Mouse (Mus musculus) forebrain, embryonic 14.5 days (tissue): ENCODE measurements at regions not wholly inside any gene's neighbourhood (a gene's known extent, or its start where the extent isn't known, plus 50 kb on each side); places are given as distances from the start of the nearest gene placed in this dataset.
A peak's percentile ranks its signal among the peaks of the same experiment; 100 is the strongest.

ENCODE experiments used
- ATAC-seq: fragments of 200-750 bp; cut with Nextera tagmentation; 2 replicates; pipeline ENCODE4 v1.8.0; 2017; ENCODE audit warnings: mild to moderate bottlenecking, moderate library complexity
- DNase-seq: peaks from one replicate; pipeline ENCODE4 v3.0.0-alpha.2; 2015; ENCODE audit warnings: low spot score
- H3K27ac ChIP-seq: fragments of 300-500 bp; sonication (generic); 2 replicates; pipeline ENCODE4 v1.5.1; 2014; ENCODE audit warnings: low read depth, mild to moderate bottlenecking, control low read depth, low read length, moderate library complexity
- H3K27me3 ChIP-seq: fragments of 300-500 bp; sonication (generic); replicated peaks from 2 replicates; pipeline ENCODE4 v1.6.1; 2014; ENCODE audit warnings: low read length, control low read depth, mixed read lengths; ENCODE audit not compliant: control insufficient read depth, insufficient read depth
- H3K36me3 ChIP-seq: fragments of 300-500 bp; sonication (generic); 2 replicates; pipeline ENCODE4 v1.6.1; 2014; ENCODE audit warnings: low read length, control low read depth; ENCODE audit not compliant: control insufficient read depth, insufficient read depth
- H3K4me1 ChIP-seq: fragments of 300-500 bp; sonication (generic); 2 replicates; pipeline ENCODE4 v1.6.1; 2014; ENCODE audit warnings: antibody characterized with exemption, low read length, control low read depth; ENCODE audit not compliant: control insufficient read depth, insufficient read depth
- H3K4me2 ChIP-seq: fragments of 300-500 bp; sonication (generic); 2 replicates; pipeline ENCODE4 v1.6.1; 2014; ENCODE audit warnings: mild to moderate bottlenecking, control low read depth, low read length
- H3K4me3 ChIP-seq: fragments of 300-500 bp; sonication (generic); 2 replicates; pipeline ENCODE4 v1.5.1; 2014; ENCODE audit warnings: low read depth, low read length, control low read depth
- H3K9ac ChIP-seq: fragments of 300-500 bp; sonication (generic); 2 replicates; pipeline ENCODE4 v1.6.1; 2014; ENCODE audit warnings: mild to moderate bottlenecking, low read length, control low read depth, moderate library complexity
- H3K9me3 ChIP-seq: fragments of 300-500 bp; sonication (generic); replicated peaks from 2 replicates; pipeline ENCODE4 v1.6.1; 2016; ENCODE audit warnings: low read length, control low read depth, mixed read lengths; ENCODE audit not compliant: control insufficient read depth
- WGBS: fragments of 180-500 bp; shearing (Covaris S2); extraction: QIAGEN DNeasy Blood & Tissue Kit; methylation state at CpG from one replicate; pipeline ENCODE4 v1.1.7; 2014; 5-methylcytosine and 5-hydroxymethylcytosine counted together

DNA sequence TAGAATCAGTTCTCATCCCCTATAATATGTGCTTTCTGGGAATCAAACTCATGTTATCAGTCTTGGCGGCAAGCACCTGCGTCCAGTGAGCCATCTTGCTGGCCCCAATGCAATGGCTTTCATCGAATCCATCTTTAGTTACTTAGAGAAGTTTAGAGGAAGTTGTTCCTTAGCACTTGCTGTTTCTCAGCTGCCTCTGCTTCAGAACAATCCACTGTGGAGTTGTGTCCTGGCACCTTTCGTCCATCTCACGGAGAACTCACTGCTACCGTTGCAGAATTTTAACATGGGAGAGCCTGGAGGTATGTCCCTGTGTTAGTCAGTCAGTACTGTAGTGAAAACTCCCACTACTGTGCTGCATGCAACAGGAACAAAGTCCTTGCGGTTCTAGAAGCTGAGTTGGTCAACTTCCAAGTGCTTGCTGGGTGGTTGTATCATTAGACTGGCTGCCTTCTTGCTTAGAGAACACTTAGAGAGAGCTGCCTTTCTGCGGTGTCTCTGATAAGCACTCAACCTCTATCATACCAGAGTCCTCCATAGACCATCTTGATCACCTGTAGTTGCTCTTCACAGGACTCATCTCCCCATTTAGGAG lies 204.3 kb upstream of the Jade1 start:
- Histone ChIP-seq H3K4me2 (no peak overlapping the region), H3K27ac (no peak overlapping the region), H3K4me3 (no peak overlapping the region), H3K4me1 (0 out of 2 replicates have a peak, but pooled peaks cover 2% of the 10 kb centered on the region), H3K9ac (no peak overlapping the region), H3K27me3 (no peaks in the 10 kb centered on the region), H3K36me3 (no peaks in the 10 kb centered on the region), H3K9me3 (no peaks in the 10 kb centered on the region)
- ATAC-seq (no peak), DNase-seq (no peak)
- WGBS = 92% methylated on average over 8 of the region's 8 CpGs

DNA sequence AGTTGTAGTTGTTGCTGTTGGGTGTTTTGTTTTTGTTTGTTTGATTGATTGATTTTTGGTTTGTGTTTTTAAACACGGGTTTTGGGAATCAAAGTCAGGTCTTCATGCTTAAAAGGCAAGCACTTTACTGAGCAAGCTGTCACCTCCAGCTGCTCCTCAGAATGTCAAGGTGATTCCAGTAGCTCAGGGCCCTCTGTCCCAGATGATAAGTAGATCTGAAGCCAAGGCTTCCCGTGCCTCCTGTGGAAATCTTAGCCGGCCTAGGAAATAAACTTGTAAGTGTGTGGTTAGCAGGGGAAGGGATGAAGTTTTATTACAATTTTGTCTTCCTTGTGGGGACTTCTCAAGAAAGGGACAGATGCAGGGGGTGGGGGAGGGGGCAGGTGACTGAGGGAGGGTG lies 205.2 kb upstream of the Jade1 start:
- H3K4me1 ChIP-seq = 0 out of 2 replicates have a peak, but pooled peaks cover 2% of the 10 kb centered on the region
- no peaks in the 10 kb centered on the region for H3K36me3 ChIP-seq
- WGBS = 87% methylated on average over 3 of the region's 3 CpGs
- H3K27me3 ChIP-seq = no peaks in the 10 kb centered on the region
- H3K4me2 ChIP-seq = no peak overlapping the region
- ATAC-seq (no peak), DNase-seq (no peak)
- H3K9ac ChIP-seq = no peak overlapping the region
- H3K4me3 ChIP-seq = no peak overlapping the region
- H3K27ac ChIP-seq = no peak overlapping the region
- no peaks in the 10 kb centered on the region for H3K9me3 ChIP-seq

DNA sequence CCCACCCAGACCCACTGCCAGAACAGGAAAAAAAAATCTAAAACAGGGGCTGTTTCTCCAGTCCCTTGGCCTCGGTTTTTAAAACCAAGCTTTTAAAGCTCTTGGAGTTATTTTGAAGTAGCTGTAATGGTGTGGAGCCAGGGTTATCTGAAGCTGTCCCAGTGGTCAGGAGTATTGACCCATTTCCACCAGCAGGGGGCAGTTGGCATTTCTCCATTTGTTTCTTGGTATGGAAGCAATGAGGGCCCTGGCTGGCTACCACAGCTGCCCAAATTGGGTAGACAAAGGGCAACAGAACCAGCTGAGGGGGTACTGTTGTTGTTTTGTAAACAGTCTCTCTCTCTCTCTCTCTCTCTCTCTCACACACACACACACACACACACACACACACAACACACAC lies 206.7 kb upstream of the Jade1 start:
- Histone ChIP-seq H3K9ac (no peak overlapping the region), H3K27ac (no peak overlapping the region), H3K36me3 (no peaks in the 10 kb centered on the region), H3K4me3 (no peak overlapping the region), H3K4me1 (0 out of 2 replicates have a peak, but pooled peaks cover 2% of the 10 kb centered on the region), H3K9me3 (no peaks in the 10 kb centered on the region), H3K27me3 (no peaks in the 10 kb centered on the region), H3K4me2 (no peak overlapping the region)
- ATAC-seq (no peak), DNase-seq (peak; percentile 30)
- WGBS = 74% methylated on average over 1 of the region's 1 CpGs

DNA sequence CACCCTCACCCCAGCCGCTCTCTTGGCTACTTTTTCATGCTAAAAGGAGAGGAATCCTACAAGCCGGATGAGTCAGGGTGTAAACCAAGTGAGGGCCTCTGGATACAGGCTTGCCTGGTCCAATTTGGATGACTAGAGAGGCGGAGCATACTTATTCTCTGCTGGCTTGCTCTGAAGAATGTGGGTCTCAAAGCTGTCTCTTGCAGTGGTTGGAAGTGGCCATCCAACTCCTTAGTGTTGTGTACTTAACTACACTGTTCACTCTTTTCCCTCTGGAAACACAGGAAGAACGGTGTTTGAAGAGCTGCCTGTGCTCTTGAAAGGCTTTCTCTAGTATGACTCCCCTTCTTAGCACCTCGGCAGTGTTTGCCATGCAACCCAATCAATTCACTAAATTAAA lies 208.7 kb upstream of the Jade1 start:
- no peak for ATAC-seq
- no peak overlapping the region for H3K27ac ChIP-seq
- no peaks in the 10 kb centered on the region for H3K27me3 ChIP-seq
- no peak for DNase-seq
- H3K9ac ChIP-seq = no peak overlapping the region
- no peaks in the 10 kb centered on the region for H3K4me1 ChIP-seq
- H3K4me3 ChIP-seq = no peak overlapping the region
- no peaks in the 10 kb centered on the region for H3K9me3 ChIP-seq
- H3K4me2 ChIP-seq = no peak overlapping the region
- 60% methylated on average over 5 of the region's 5 CpGs for WGBS
- no peaks in the 10 kb centered on the region for H3K36me3 ChIP-seq

DNA sequence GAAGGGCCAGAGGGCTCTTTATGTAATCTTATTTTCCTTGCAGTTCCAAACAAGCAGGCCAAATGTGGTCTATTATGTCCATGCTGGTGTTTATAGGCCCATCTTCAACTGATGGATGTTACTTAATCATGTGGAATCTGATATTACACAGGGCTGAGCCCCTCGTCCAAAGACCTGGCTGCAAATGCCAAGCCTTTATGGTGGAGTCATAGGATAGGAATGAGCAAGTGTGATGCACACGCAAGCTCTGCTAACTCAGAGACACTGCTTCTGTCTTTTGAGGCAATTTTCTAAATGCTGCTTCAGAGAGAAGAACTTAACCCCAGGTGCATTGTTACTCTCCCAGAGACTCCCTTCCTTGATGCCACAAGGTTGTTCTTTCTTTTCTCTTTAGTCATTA lies 212.1 kb upstream of the Jade1 start:
- Histone ChIP-seq H3K9ac (no peak overlapping the region), H3K9me3 (no peaks in the 10 kb centered on the region), H3K4me3 (no peak overlapping the region), H3K27ac (no peak overlapping the region), H3K4me2 (no peak overlapping the region), H3K27me3 (no peaks in the 10 kb centered on the region), H3K4me1 (no peaks in the 10 kb centered on the region), H3K36me3 (no peaks in the 10 kb centered on the region)
- 77% methylated on average over 2 of the region's 2 CpGs for WGBS
- no peak for ATAC-seq
- DNase-seq = no peak

DNA sequence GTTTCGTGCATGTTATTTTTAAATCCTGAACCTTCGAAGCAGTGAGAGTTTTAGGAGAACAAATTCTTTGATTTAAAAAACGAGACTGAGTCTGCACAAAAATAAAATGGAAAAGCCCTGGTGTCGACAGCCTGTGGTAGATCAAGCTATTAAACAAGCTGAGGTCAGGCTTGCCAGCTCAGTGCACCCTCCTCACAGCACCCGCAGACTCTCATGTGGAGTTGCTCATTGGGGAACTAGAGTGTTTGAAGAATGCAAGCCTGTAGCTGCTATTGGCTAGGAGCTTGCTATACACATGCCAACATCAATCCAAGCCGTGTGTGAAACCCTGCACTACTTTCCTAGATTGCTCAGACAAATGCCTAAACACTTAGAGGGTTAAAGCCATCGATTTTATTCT lies 223.1 kb upstream of the Jade1 start:
- H3K4me2 ChIP-seq = no peak overlapping the region
- ATAC-seq (no peak), DNase-seq (no peak)
- H3K4me1 ChIP-seq = no peaks in the 10 kb centered on the region
- H3K9ac ChIP-seq = no peak overlapping the region
- no peaks in the 10 kb centered on the region; the same call in 1 of the 2 replicates for H3K9me3 ChIP-seq
- no peak overlapping the region for H3K4me3 ChIP-seq
- 75% methylated on average over 7 of the region's 7 CpGs for WGBS
- H3K36me3 ChIP-seq = no peaks in the 10 kb centered on the region
- no peaks in the 10 kb centered on the region for H3K27me3 ChIP-seq
- H3K27ac ChIP-seq = no peak overlapping the region

DNA sequence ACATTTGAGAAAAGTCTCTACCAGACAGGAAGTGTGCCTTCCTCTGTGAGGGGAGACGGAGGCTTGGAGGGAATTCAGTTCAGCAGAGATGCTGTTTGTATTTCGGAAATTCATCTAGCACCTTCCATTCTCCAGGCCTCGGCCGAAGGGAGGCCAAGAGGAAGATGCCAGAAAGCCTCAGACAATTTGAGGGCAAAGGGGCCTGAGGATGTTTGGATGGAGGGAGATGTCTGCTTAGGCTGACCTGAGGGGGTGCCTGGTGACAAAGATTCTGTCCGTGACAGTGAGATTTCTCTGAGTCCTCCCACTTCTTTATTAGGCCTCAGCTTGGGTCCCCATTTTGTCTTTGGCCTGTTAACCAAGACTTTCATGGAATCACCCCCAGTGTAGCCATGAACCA lies 225.2 kb upstream of the Jade1 start:
- 91% methylated on average over 5 of the region's 5 CpGs for WGBS
- ATAC-seq (no peak), DNase-seq (no peak)
- Histone ChIP-seq H3K27me3 (no peaks in the 10 kb centered on the region), H3K4me3 (no peak overlapping the region), H3K27ac (no peak overlapping the region), H3K9me3 (no peaks in the 10 kb centered on the region; the same call in 1 of the 2 replicates), H3K4me1 (no peaks in the 10 kb centered on the region), H3K9ac (no peak overlapping the region), H3K36me3 (no peaks in the 10 kb centered on the region), H3K4me2 (no peak overlapping the region)

DNA sequence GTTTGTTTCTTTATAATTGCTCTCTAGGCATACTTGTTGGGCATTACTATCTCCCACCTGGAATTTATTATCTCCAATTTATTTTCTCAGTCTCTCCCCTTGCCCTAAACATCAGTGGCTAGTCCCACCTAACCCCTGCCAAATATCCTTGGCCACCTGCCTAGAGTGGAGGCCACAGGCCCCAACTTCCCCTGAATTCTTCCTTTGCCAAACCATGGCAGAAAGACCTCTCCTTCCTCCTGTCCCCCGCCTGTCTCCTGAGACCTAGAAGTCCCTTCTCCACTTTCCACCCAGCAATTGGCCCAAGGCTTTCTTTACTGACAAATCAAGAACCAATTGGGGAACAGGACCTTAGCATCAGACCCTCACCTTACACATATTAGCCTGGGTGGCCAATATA lies 226.7 kb upstream of the Jade1 start:
- H3K4me1 ChIP-seq = no peaks in the 10 kb centered on the region
- WGBS = 85% methylated on average over 1 of the region's 1 CpGs
- DNase-seq = no peak
- H3K9me3 ChIP-seq = no peaks in the 10 kb centered on the region; the same call in 1 of the 2 replicates
- no peak overlapping the region for H3K27ac ChIP-seq
- H3K27me3 ChIP-seq = no peaks in the 10 kb centered on the region
- H3K4me2 ChIP-seq = no peak overlapping the region
- no peak overlapping the region for H3K9ac ChIP-seq
- no peaks in the 10 kb centered on the region for H3K36me3 ChIP-seq
- H3K4me3 ChIP-seq = no peak overlapping the region
- no peak for ATAC-seq

DNA sequence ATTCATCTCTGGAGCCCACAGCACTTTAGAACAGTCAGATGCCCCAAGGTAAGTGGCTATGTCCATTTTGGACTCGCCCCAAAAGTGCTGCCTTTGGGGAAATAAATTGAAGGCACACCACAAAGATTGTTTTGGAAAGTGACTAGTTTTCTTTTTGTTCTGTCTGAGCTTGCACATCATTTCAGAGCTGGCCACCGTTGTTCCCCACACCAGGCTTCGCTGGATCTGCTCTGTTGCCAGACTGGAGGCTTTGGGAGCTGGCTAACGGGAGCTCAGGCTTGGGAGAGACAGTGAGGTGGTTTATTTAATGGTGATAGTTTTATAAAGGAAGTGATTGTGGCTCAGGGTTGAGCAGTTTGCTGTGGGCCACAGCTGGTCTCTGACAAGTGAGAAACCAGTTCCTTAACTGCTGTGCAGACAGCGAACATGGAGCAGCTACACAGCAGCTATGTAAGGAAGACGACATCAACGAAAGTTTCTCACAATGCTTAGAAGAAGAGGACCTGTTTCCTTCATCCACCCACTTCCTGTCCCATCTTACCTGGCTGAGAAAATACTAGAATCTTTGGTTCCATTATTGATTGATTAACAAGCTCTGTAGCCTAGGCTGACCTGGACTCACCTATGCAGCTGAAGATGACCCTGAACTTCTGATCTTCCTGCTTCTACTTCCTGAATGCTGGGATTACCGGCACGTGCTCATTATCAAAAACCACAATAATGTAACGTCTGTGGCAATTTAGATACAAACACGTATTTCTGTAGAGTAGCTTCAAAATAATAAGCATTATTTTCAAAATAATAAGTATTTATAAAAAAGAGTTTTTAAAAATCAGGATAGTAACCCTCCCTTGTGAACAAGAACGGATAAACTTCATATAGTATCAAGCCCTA lies 229.1 kb upstream of the Jade1 start:
- Histone ChIP-seq H3K36me3 (no peaks in the 10 kb centered on the region), H3K27me3 (no peaks in the 10 kb centered on the region), H3K9ac (no peak overlapping the region), H3K4me2 (no peak overlapping the region), H3K4me3 (no peak overlapping the region), H3K4me1 (no peaks in the 10 kb centered on the region), H3K9me3 (no peaks in the 10 kb centered on the region), H3K27ac (no peak overlapping the region)
- 87% methylated on average over 12 of the region's 12 CpGs for WGBS
- ATAC-seq (no peak), DNase-seq (no peak)
